Mouse (Mus musculus) midbrain, embryonic 11.5 days (tissue): Measurements from ENCODE around the gene Sgms1. TPM values are rescaled to one million over a fixed set of nuclear protein-coding genes. Genes with fewer than 3 reads are reported as not detected.

ENCODE experiments used
- ATAC-seq: fragments of 200-750 bp; cut with Nextera tagmentation; 2 replicates; pipeline ENCODE4 v1.8.0; 2017; ENCODE audit warnings: moderate TSS enrichment, moderate library complexity; ENCODE audit not compliant: low FRiP score
- DNase-seq: peaks from one replicate; pipeline ENCODE4 v3.0.0; 2015; ENCODE audit warnings: low spot score; ENCODE audit errors: missing footprints
- H3K27ac ChIP-seq: fragments of 300-500 bp; sonication (generic); 2 replicates; pipeline ENCODE4 v1.5.1; 2014; ENCODE audit warnings: low read depth, low read length
- H3K27me3 ChIP-seq: fragments of 300-500 bp; sonication (generic); 2 replicates; pipeline ENCODE4 v1.6.1; 2014; ENCODE audit warnings: mild to moderate bottlenecking, low read length, moderate library complexity, mixed read lengths; ENCODE audit not compliant: control insufficient read depth, insufficient read depth
- H3K36me3 ChIP-seq: fragments of 300-500 bp; sonication (generic); 2 replicates; pipeline ENCODE4 v1.6.1; 2014; ENCODE audit warnings: mild to moderate bottlenecking, low read length, moderate library complexity, mixed read lengths; ENCODE audit not compliant: control insufficient read depth, insufficient read depth
- H3K4me1 ChIP-seq: fragments of 300-500 bp; sonication (generic); 2 replicates; pipeline ENCODE4 v1.6.1; 2014; ENCODE audit warnings: low read length; ENCODE audit not compliant: control insufficient read depth, insufficient read depth
- H3K4me2 ChIP-seq: fragments of 300-500 bp; sonication (generic); 2 replicates; pipeline ENCODE4 v1.6.1; 2014; ENCODE audit warnings: mild to moderate bottlenecking, moderate library complexity
- H3K4me3 ChIP-seq: fragments of 300-500 bp; sonication (generic); 2 replicates; pipeline ENCODE4 v1.5.1; 2014; ENCODE audit warnings: low read depth, low read length
- H3K9ac ChIP-seq: fragments of 300-500 bp; sonication (generic); 2 replicates; pipeline ENCODE4 v1.6.1; 2014; ENCODE audit warnings: low read length
- H3K9me3 ChIP-seq: fragments of 300-500 bp; sonication (generic); 2 replicates; pipeline ENCODE4 v1.6.1; 2016; ENCODE audit warnings: low read length; ENCODE audit not compliant: control insufficient read depth
- WGBS: fragments of 180-500 bp; shearing (Covaris S2); extraction: QIAGEN DNeasy Blood & Tissue Kit; methylation state at CpG from one replicate; pipeline ENCODE4 v1.1.7; 2014; 5-methylcytosine and 5-hydroxymethylcytosine counted together
- polyA plus RNA-seq: library from polyadenylated mRNA; unstranded; fragments of >200 nt; fragmentation: Nextera tagmentation; extraction: Ambion mirVana; gene quantifications from 2 replicates; pipeline ENCODE4 v1.2.1, GENCODE M21; 2014

Sgms1 gene
- polyA plus RNA-seq, 1 experiment from 2014 or later = 10.1 TPM

GRCm38 (mm10) chr19:32347491-32347890 lies 42.0 kb downstream of the Sgms1 start:
- ATAC-seq = no peak
- H3K9ac ChIP-seq = no peak overlapping the region
- no peaks in the 10 kb centered on the region for H3K27me3 ChIP-seq
- no peak overlapping the region for H3K4me3 ChIP-seq
- H3K36me3 ChIP-seq = no peaks in the 10 kb centered on the region
- no peak for DNase-seq
- 88% methylated on average over 5 of the region's 5 CpGs for WGBS
- H3K9me3 ChIP-seq = no peaks in the 10 kb centered on the region
- peaks cover 22% of the 10 kb centered on the region for H3K4me1 ChIP-seq
- no peak overlapping the region for H3K27ac ChIP-seq
- no peak overlapping the region for H3K4me2 ChIP-seq

GRCm38 (mm10) chr19:32346624-32347341 lies 42.7 kb downstream of the Sgms1 start:
- peaks cover 27% of the 10 kb centered on the region for H3K4me1 ChIP-seq
- no peaks in the 10 kb centered on the region for H3K9me3 ChIP-seq
- DNase-seq = no peak
- WGBS = 89% methylated on average over 9 of the region's 9 CpGs
- no peaks in the 10 kb centered on the region for H3K27me3 ChIP-seq
- no peaks in the 10 kb centered on the region for H3K36me3 ChIP-seq
- no peak for ATAC-seq
- no peak overlapping the region for H3K4me3 ChIP-seq
- no peak overlapping the region for H3K4me2 ChIP-seq
- H3K27ac ChIP-seq = no peak overlapping the region
- H3K9ac ChIP-seq = no peak overlapping the region

DNA sequence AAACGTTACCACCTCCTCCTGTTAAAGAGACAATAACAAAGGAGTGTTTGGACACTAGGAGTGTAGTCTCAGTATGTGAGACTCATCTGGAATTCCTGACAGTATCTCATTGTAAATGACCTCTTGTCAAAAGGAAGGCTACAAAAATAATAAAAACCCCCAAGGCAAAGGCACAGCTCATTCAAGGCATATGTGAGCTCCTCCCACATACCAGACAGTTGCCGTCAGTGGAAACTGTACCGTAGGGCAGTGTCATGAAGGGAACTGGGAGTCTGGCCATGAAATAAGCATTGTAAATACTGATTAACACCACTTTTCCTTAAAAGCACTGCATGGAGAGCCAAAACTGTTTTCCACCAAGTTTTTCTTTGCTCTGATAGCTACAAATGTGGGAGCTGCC lies 43.3 kb downstream of the Sgms1 start:
- no peak for DNase-seq
- 53% methylated on average over 3 of the region's 3 CpGs for WGBS
- ATAC-seq = no peak

DNA sequence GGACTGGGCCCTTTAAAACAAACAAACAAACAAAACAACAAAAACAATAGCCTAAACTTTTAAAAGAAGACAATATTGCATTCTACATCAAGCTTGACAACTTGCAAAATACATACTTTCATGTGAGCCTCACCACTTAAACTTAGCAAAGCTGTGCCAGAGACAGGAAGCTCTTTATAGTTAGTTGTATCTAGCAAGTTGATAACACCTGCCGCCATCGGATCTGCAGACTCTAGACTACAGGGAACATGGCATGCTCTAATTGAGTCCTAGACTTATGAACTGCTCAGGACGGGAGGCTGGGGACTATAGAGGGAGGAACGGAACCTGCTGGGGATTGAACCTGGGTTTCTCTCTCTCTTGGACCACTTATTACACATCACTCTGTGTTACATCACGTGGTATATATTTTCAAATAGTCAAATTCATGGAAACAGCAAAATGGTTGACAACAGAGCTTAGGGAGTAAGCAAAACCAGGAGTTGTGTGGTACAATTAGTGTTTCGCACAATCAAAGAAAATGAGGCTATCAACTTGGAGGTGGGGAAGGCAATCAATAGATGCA lies 44.3 kb downstream of the Sgms1 start:
- ATAC-seq = no peak
- H3K27ac ChIP-seq = no peak overlapping the region
- H3K4me3 ChIP-seq = no peak overlapping the region
- no peak overlapping the region for H3K4me2 ChIP-seq
- no peaks in the 10 kb centered on the region for H3K36me3 ChIP-seq
- no peak overlapping the region for H3K9ac ChIP-seq
- 85% methylated on average over 6 of the region's 6 CpGs for WGBS
- no peaks in the 10 kb centered on the region for H3K27me3 ChIP-seq
- DNase-seq = no peak
- H3K9me3 ChIP-seq = no peaks in the 10 kb centered on the region
- peaks cover 27% of the 10 kb centered on the region for H3K4me1 ChIP-seq

More for the DNA sequence above, 43.3 kb downstream of the Sgms1 start:
- Histone ChIP-seq H3K4me3 (no peak overlapping the region), H3K27ac (no peak overlapping the region), H3K9me3 (no peaks in the 10 kb centered on the region), H3K36me3 (no peaks in the 10 kb centered on the region), H3K27me3 (no peaks in the 10 kb centered on the region), H3K9ac (no peak overlapping the region), H3K4me2 (no peak overlapping the region), H3K4me1 (peaks cover 27% of the 10 kb centered on the region)

GRCm38 (mm10) chr19:32344738-32345121 lies 44.8 kb downstream of the Sgms1 start:
- ATAC-seq = no peak
- Histone ChIP-seq H3K9ac (0 out of 2 replicates have a peak overlapping the region, but pooled peaks have one; percentile 52), H3K9me3 (no peaks in the 10 kb centered on the region), H3K27me3 (no peaks in the 10 kb centered on the region), H3K4me3 (no peak overlapping the region), H3K4me1 (peaks cover 27% of the 10 kb centered on the region), H3K4me2 (peak overlapping the region; percentile 40), H3K27ac (no peak overlapping the region), H3K36me3 (no peaks in the 10 kb centered on the region)
- 13% methylated on average over 4 of the region's 4 CpGs for WGBS
- DNase-seq = no peak

DNA sequence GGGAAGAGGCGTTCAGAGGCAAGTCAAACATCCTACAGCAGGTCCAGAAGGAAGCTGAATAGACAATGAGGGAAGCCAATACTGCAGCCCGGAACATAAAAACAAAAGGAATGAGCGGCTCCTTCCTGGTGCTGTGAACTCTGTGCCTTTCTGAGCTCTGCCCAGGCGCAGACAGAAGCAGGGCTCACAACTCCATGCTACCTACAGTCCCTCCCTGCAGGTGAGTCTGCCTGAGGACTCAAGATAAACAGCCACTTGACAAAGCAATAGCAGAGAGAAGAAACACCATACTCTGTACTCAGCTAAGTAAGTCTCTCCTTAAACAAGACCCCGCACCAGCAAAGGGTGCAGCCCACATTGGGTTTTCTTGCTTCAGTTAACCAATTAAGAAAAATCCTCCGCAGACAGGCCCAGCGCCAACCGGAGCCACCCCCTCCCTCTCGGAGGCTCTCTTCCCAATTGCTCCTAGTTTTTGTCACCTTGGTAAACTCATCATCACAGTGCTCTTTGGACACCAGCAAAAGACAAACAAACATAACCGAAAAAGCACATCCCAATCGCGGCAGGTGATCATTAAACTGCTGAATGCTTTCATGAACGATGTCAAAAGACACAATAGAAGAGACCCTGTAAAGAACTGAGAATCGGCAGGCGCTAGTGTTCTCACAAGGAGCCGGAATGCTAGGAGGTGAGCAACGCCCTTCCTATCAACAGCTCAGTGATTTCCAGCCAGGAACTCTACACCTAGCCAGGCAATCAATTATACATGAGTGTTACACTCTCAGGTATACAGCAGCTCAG lies 45.4 kb downstream of the Sgms1 start:
- peak; percentile 20; the same call in 1 of the 2 replicates for ATAC-seq
- no peaks in the 10 kb centered on the region for H3K36me3 ChIP-seq
- no peaks in the 10 kb centered on the region for H3K9me3 ChIP-seq
- peak overlapping the region; percentile 44; the same call in 1 of the 2 replicates for H3K27ac ChIP-seq
- 4% methylated on average over 17 of the region's 17 CpGs for WGBS
- peak overlapping the region; percentile 52 for H3K9ac ChIP-seq
- no peak overlapping the region for H3K4me3 ChIP-seq
- H3K27me3 ChIP-seq = no peaks in the 10 kb centered on the region
- peaks cover 25% of the 10 kb centered on the region for H3K4me1 ChIP-seq
- peak; percentile 89 for DNase-seq
- peak overlapping the region; percentile 40 for H3K4me2 ChIP-seq

- Histone ChIP-seq H3K27me3 (no peaks in the 10 kb centered on the region), H3K9ac (no peak overlapping the region), H3K36me3 (no peaks in the 10 kb centered on the region), H3K4me1 (peaks cover 21% of the 10 kb centered on the region), H3K4me2 (no peak overlapping the region), H3K27ac (peak overlapping the region; percentile 45), H3K4me3 (no peak overlapping the region), H3K9me3 (no peaks in the 10 kb centered on the region)
- peak; percentile 52; the same call in 1 of the 2 replicates for ATAC-seq
- 68% methylated on average over 5 of the region's 5 CpGs for WGBS
- no peak for DNase-seq
Observed at GRCm38 (mm10) chr19:32342436-32342835, 47.1 kb downstream of the Sgms1 start.

DNA sequence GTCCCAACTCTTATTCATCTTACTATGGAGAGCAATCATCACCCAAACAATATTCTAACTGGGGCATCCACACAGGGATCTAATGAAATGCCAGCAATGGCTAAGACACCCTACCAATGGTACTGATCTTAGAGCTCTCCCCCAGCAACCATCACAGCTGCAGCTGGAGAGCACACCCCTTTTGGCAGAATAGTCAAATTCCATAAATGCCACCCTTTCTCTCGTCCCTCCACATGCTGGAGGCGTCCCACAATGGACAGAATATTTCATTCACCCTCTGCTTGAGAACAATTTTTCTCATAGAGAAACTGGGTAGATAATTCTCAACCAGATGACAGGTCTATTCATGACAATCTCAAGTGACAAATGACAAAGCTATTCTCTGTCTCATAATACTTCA lies 48.4 kb downstream of the Sgms1 start:
- no peak overlapping the region for H3K27ac ChIP-seq
- no peak overlapping the region for H3K4me2 ChIP-seq
- H3K9me3 ChIP-seq = no peaks in the 10 kb centered on the region
- H3K4me1 ChIP-seq = peaks cover 21% of the 10 kb centered on the region
- no peaks in the 10 kb centered on the region for H3K27me3 ChIP-seq
- no peak overlapping the region for H3K4me3 ChIP-seq
- DNase-seq (no peak), ATAC-seq (no peak)
- 62% methylated on average over 2 of the region's 2 CpGs for WGBS
- no peak overlapping the region for H3K9ac ChIP-seq
- no peaks in the 10 kb centered on the region for H3K36me3 ChIP-seq

DNA sequence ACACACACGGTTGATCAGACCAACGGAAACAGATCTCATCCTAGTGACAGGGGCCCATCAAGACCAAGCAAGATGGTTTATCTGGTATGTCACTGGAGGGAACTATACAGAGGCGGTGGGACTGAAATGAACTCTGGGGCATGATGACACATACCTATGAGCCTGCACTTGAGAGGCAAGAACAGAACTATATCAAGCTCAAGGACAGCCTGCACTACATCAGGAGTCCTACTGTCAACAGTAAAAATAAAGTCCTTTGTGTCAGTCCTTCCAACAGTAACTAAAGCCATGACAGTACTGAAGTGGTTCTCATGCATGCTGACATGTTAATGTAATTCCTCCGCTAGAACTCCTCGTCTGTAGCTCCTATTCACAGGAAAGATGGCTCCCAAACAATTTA lies 49.3 kb downstream of the Sgms1 start:
- no peaks in the 10 kb centered on the region for H3K9me3 ChIP-seq
- ATAC-seq = no peak
- DNase-seq = no peak

More for the DNA sequence above, 49.3 kb downstream of the Sgms1 start:
- no peaks in the 10 kb centered on the region for H3K27me3 ChIP-seq
- 95% methylated on average over 5 of the region's 5 CpGs for whole genome bisulfite sequencing
- no peak overlapping the region for H3K4me2 ChIP-seq
- H3K27ac ChIP-seq = no peak overlapping the region
- H3K9ac ChIP-seq = no peak overlapping the region
- H3K36me3 ChIP-seq = no peaks in the 10 kb centered on the region
- H3K4me1 ChIP-seq = peaks cover 21% of the 10 kb centered on the region
- no peak overlapping the region for H3K4me3 ChIP-seq
